9 mouse cellular contexts compared by ENCODE assay signal in the genomic region with DNA sequence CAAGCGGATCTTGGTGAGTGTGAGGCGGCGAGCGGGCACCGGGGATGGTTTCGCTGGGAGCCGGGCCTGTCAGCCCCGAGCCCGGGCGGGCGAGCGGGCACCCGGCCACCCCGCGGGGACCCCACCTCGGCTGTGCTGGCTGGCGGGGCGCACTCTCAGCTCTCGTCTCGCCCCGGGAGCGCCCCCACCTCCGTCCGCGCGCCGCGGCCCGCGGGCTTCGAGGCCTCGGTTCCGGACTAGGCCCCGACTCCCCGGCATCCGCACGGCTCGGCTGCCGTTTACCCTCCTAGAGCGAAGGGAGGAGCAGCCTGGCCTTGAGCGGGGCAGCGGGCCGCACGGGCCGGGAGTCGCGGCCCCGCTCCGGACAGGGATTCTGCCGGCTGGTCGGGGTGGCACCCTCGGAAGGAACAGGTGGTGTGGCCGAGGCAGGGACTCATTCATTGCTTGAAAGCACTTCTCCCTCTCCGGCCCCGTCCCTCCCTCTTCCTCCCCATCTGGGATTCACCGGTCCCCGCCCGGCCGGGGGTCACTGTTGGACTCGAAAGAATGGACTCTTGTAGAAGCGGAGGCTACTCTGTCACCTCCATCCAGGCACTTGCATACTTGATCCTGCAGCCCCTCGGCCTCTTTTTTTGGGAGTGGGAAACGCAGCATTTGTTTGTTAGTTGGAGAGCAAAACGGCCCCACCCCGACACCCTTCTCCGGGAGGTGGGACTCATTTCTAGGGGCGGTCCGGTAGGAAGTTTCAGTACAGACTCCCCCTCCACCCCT. TPM values are rescaled to one million over a fixed set of nuclear protein-coding genes. Genes with fewer than 3 reads are reported as not detected.
A peak's percentile ranks its signal among the peaks of the same experiment; 100 is the strongest.
DNase-seq lines count a peak whose midpoint lies in the region; ATAC-seq lines count a peak whose summit lies in the region.
"Had no signal": no experiment of that assay in that cellular context is flagged by ENCODE, and none has a peak within 500 bp of the region (broad histone marks: within the 10 kb centered on the region; RNA-seq: fewer than 3 reads in every experiment).

No protein-coding gene starts in this region.

- H3K27ac ChIP-seq in forebrain, embryonic 16.5 days (ENCODE audit: low read length): peak overlapping the region; percentile 91

- peak; percentile 57 for DNase-seq in NIH3T3 (ENCODE audit: low read depth)
- DNase-seq in c-Kit-positive CD71-positive TER-119-positive erythroid progenitor cells, embryonic 14.5 days (ENCODE audit: low spot score): peak; percentile 45
- DNase-seq in heart, postnatal 36 days: peak; percentile 49 to 65
- peak; percentile 48 to 54 for DNase-seq in layer of hippocampus, postnatal 10 days (ENCODE audit: low spot score in 2 of 2)
- DNase-seq in lung, postnatal 4 days: peak; percentile 63 to 66
- peak; percentile 31 for DNase-seq in right cerebral cortex, postnatal 14 days

- intact Hi-C loops in heart, postnatal 36 days (cut with DNase I): no loop called here

- H3K36me3 ChIP-seq in forebrain, embryonic 16.5 days (ENCODE audit: control insufficient read depth, insufficient read depth): no peaks in the 10 kb centered on the region

- H3K4me3 ChIP-seq in forebrain, embryonic 16.5 days (replicated peaks; ENCODE audit: low read length): peak overlapping the region; percentile 97

- WGBS in forebrain, embryonic 16.5 days: under 1% methylated on average over 64 of the region's 68 CpGs

- peak; percentile 44 for ATAC-seq in forebrain, embryonic 16.5 days
- ATAC-seq in monocyte, adult 5-6 weeks (replicated peaks; ENCODE audit: insufficient number of reproducible peaks, low FRiP score, low TSS enrichment, poor library complexity, severe bottlenecking): no peak

- peak overlapping the region; percentile 72 for H3K4me2 ChIP-seq in forebrain, embryonic 16.5 days (ENCODE audit: low read length)

- peaks cover 26% of the 10 kb centered on the region for H3K4me1 ChIP-seq in forebrain, embryonic 16.5 days (replicated peaks; ENCODE audit: control insufficient read depth, insufficient read depth, low read length)

- no peaks in the 10 kb centered on the region for H3K27me3 ChIP-seq in forebrain, embryonic 16.5 days (replicated peaks; ENCODE audit: control insufficient read depth, insufficient read depth, low read length)

- no peaks in the 10 kb centered on the region for H3K9me3 ChIP-seq in forebrain, embryonic 16.5 days (ENCODE audit: control insufficient read depth, low read length)

- peak overlapping the region; percentile 97 for H3K9ac ChIP-seq in forebrain, embryonic 16.5 days (replicated peaks; ENCODE audit: low read depth, low read length)

RNA-seq across cellular contexts. Expression of gene Naa15, which starts 1.6 kb away (rescaled TPM):
- 49.9 and 56.5 TPM in 2 replicates for polyA plus RNA-seq in forebrain, embryonic 16.5 days (2015; fragmentation: Nextera tagmentation; extraction: Ambion mirVana)
- 10 to 100 TPM; 42.8 to 48.4 TPM for total RNA-seq in heart, postnatal 36 days (2021)
- 10 to 100 TPM; 47.1 to 49.9 TPM for total RNA-seq in layer of hippocampus, postnatal 10 days (2021)
- 61.2 to 95.8 TPM (median 67.4 TPM) in 3 replicates for total RNA-seq in monocyte, adult 5-6 weeks (2017)

RNA-seq across cellular contexts. Expression of gene Ndufc1, which starts 7.8 kb away (rescaled TPM):
- polyA plus RNA-seq in forebrain, embryonic 16.5 days (2015; fragmentation: Nextera tagmentation; extraction: Ambion mirVana): 619 and 639 TPM in 2 replicates
- total RNA-seq in heart, postnatal 36 days (2021): 1,000 to 10,000 TPM; 1,613 to 1,736 TPM
- total RNA-seq in layer of hippocampus, postnatal 10 days (2021): 100 to 1,000 TPM; 313 to 318 TPM
- total RNA-seq in monocyte, adult 5-6 weeks (2017): 31.4 to 81.5 TPM (median 60.3 TPM) in 3 replicates

RNA-seq across cellular contexts. Expression of gene Mgarp, which starts 20.0 kb away (rescaled TPM):
- 0.44 and 1.4 TPM in 2 replicates for polyA plus RNA-seq in forebrain, embryonic 16.5 days (2015; fragmentation: Nextera tagmentation; extraction: Ambion mirVana)
- under 1 TPM in 1 of 2 experiments, not detected in 1; 0.33 TPM for total RNA-seq in heart, postnatal 36 days (2021)
- total RNA-seq in layer of hippocampus, postnatal 10 days (2021): not detected
- total RNA-seq in monocyte, adult 5-6 weeks (2017): 1.5 TPM in 1 of 3 replicates, not detected in the others
- total RNA-seq: left cerebral cortex, postnatal 36 days had no signal

Comparison
In these comparisons a context has a peak if more than half of its experiments do, and no peak if none do; other contexts are left out.
1. RNA of gene Ndufc1, which starts 7.8 kb away (total RNA-seq): 1,613 to 1,736 TPM in heart, postnatal 36 days; 313 to 318 TPM in layer of hippocampus, postnatal 10 days and 31.4 to 81.5 TPM in monocyte, adult 5-6 weeks; every median in the first group is over 4 times any median in the second.
2. Peak in every context shown above with its lines, with median percentiles within 50 percentile points of each other: DNase-seq.